Mouse (Mus musculus) midbrain, embryonic 12.5 days (tissue): Measurements from ENCODE around the gene Ube2e2. TPM values are rescaled to one million over a fixed set of nuclear protein-coding genes. Genes with fewer than 3 reads are reported as not detected.
"Not testable (repeated sequence)": the region's sequence is repeated elsewhere in the genome, so short reads cannot be mapped to it uniquely, and the experiment has no call there.

Experiments
- ATAC-seq: fragments of 200-750 bp; cut with Nextera tagmentation; 2 replicates; pipeline ENCODE4 v1.8.0; 2017; ENCODE audit warnings: low read depth, moderate TSS enrichment, moderate library complexity; ENCODE audit not compliant: low FRiP score
- H3K27ac ChIP-seq: fragments of 300-500 bp; sonication (generic); replicated peaks from 2 replicates; pipeline ENCODE4 v1.5.1; 2016; ENCODE audit warnings: mild to moderate bottlenecking
- H3K27me3 ChIP-seq: fragments of 300-500 bp; sonication (generic); 2 replicates; pipeline ENCODE4 v1.6.1; 2016; ENCODE audit warnings: mild to moderate bottlenecking
- H3K36me3 ChIP-seq: fragments of 300-500 bp; sonication (generic); 2 replicates; pipeline ENCODE4 v1.6.1; 2016
- H3K4me1 ChIP-seq: fragments of 300-500 bp; sonication (generic); 2 replicates; pipeline ENCODE4 v1.6.1; 2016
- H3K4me2 ChIP-seq: fragments of 300-500 bp; sonication (generic); replicated peaks from 2 replicates; pipeline ENCODE4 v1.6.1; 2016; ENCODE audit warnings: mild to moderate bottlenecking, moderate library complexity
- H3K4me3 ChIP-seq: fragments of 300-500 bp; sonication (generic); 2 replicates; pipeline ENCODE4 v1.5.1; 2016; ENCODE audit warnings: mild to moderate bottlenecking
- H3K9ac ChIP-seq: fragments of 300-500 bp; sonication (generic); replicated peaks from 2 replicates; pipeline ENCODE4 v1.6.1; 2016; ENCODE audit warnings: mild to moderate bottlenecking, moderate library complexity
- H3K9me3 ChIP-seq: fragments of 300-500 bp; sonication (generic); 2 replicates; pipeline ENCODE4 v1.6.1; 2016; ENCODE audit warnings: mild to moderate bottlenecking
- WGBS: fragments of 180-500 bp; shearing (Covaris S2); methylation state at CpG from one replicate; pipeline ENCODE4 v1.1.7; 2016; 5-methylcytosine and 5-hydroxymethylcytosine counted together
- polyA plus RNA-seq: library from polyadenylated mRNA; unstranded; fragments of >200 nt; fragmentation: Nextera tagmentation; extraction: Ambion mirVana; gene quantifications from 2 replicates; pipeline ENCODE4 v1.2.1, GENCODE M21; 2016

The Ube2e2 gene
- polyA plus RNA-seq, 1 experiment from 2014 or later: 69.1 TPM

DNA sequence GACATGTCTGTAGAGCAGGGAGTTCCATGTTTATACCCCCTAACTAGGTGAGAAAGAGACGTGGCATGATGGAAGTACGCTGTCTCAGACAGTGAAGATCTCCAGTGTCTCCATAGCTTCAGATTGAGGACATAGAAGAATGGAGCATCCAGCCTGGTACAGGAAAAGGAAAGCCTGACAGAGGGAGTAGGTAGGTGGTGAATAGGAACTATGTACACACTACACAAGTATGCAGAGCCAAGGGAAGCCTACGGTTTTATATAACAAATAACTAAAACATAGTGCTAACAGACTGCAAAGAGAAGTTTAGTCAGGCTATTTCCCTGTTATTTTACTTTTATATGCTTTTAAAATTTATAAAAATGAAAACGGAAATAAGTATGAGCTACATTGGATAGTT lies 312.3 kb downstream of the Ube2e2 start:
- Histone ChIP-seq H3K4me1 (no peaks in the 10 kb centered on the region), H3K36me3 (no peaks in the 10 kb centered on the region), H3K4me2 (no peak overlapping the region), H3K27me3 (no peaks in the 10 kb centered on the region), H3K9ac (no peak overlapping the region), H3K27ac (no peak overlapping the region), H3K9me3 (no peaks in the 10 kb centered on the region), H3K4me3 (no peak overlapping the region)
- WGBS: 93% methylated on average over 4 of the region's 4 CpGs
- no peak for ATAC-seq

DNA sequence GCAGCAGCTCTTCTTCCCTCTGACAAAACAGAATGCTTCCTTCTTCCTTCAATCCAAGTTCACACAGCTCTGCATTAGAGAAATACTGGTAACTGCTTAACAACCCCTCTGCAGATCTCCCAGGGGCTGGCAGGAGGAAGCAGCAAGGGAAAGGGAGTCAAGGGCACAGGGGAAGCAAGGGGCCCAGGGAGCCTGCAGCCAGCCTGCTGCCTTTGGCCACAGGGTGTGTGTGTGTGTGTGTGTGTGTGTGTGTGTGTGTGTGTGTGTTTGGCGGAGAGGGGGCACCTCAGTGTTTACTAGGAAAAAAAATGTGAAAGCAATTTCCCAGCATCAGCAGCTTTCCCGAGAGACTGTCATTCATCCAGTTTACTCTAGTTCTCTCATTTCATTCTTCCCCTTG lies 319.3 kb downstream of the Ube2e2 start:
- H3K36me3 ChIP-seq: no peaks in the 10 kb centered on the region
- peaks cover 18% of the 10 kb centered on the region for H3K4me1 ChIP-seq
- H3K9ac ChIP-seq: no peak overlapping the region
- H3K27me3 ChIP-seq: no peaks in the 10 kb centered on the region
- ATAC-seq: no peak
- no peak overlapping the region for H3K4me2 ChIP-seq
- no peak overlapping the region for H3K4me3 ChIP-seq
- no peaks in the 10 kb centered on the region for H3K9me3 ChIP-seq
- no peak overlapping the region for H3K27ac ChIP-seq
- WGBS: 65% methylated on average over 1 of the region's 2 CpGs

DNA sequence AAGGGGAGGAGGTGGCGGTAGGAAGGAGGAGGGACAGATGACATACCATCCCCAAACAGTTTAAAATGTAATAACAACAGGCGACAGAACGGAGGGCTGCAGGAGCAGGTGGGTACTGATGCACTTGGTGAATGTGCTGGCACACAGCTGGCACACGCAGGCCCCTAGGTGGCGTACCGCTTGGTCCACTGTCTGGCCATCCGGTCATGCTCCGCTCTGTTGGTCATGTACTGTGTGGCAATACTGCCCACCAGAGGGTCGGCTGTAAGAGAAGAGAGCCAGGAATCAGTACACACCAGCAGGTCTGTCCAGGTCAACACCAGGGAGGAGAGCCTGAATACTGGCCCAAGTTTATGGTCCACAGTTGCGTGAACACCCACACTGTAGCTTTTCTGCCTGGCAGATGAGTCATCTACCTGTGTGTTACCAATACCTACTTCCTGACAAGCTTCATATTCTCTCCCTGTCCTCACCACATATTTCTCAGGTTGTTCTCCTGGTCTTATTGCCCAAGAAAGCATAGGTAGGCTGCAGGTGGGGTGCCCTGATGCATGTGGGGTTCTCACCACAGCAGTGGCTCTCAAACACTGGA lies 319.8 kb downstream of the Ube2e2 start:
- no peaks in the 10 kb centered on the region for H3K9me3 ChIP-seq
- H3K36me3 ChIP-seq: no peaks in the 10 kb centered on the region
- no peak overlapping the region for H3K4me3 ChIP-seq
- 85% methylated on average over 10 of the region's 10 CpGs for WGBS
- no peaks in the 10 kb centered on the region for H3K27me3 ChIP-seq
- peaks cover 18% of the 10 kb centered on the region for H3K4me1 ChIP-seq
- H3K27ac ChIP-seq: no peak overlapping the region
- no peak overlapping the region for H3K9ac ChIP-seq
- ATAC-seq: peak; percentile 54; the same call in 1 of the 2 replicates
- H3K4me2 ChIP-seq: no peak overlapping the region

DNA sequence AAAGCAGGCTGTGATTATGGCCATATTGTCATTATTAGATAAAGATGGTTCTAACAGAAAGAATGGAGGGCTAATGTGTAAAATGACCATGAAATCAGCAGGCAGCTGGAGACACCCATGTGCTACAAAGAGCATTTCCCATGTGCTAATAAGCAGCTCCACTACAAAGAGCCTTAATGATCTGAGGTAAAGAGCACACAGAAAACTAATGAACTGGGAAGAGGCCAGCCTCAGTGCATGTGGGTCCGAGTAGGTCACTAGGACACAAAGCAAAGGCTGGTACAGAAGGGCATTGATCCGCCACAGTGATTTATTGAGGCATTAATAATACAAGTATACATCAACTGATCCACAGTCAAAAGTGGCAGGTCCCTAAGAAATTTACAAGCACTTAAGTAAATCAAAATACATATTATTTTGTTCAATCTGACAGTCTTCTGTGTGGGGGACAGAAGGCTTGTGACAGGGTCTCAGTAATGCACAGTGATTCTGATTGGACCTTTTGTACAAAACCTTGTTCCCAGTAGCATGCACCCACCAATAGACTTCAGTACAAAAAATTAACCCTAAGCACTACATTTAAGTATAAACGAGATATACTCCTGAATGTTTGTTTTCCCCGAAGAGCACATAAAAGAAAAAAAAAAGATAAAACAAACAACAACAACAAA lies 320.6 kb downstream of the Ube2e2 start:
- Histone ChIP-seq H3K27ac (peak overlapping the region; percentile 52; the same call in 1 of the 2 replicates), H3K4me3 (no peak overlapping the region), H3K9me3 (no peaks in the 10 kb centered on the region), H3K4me1 (peaks cover 18% of the 10 kb centered on the region), H3K36me3 (no peaks in the 10 kb centered on the region), H3K9ac (no peak overlapping the region), H3K4me2 (no peak overlapping the region), H3K27me3 (no peaks in the 10 kb centered on the region)
- 62% methylated on average over 4 of the region's 4 CpGs for WGBS
- ATAC-seq: peak; percentile 87

DNA sequence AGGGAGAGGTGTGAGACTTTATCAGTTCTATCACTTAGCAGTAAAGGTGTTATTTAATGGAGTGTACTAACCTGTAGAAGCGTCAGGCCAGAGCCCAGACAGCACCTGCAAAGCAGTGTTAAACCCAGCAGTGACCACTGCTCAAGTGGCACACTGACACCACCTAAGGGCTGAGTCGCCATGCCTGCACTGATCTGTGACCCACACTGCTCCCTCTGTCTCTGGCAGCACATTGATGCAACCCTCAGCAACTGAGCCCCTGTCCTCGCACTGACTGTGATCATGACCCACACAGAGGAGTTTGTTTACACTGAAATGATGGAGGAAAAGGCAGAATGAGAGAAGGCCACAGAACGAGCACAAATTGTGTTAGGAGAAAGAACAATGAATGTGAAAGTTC lies 321.2 kb downstream of the Ube2e2 start:
- H3K27ac ChIP-seq: peak overlapping the region; percentile 52; the same call in 1 of the 2 replicates
- WGBS: 46% methylated on average over 4 of the region's 4 CpGs

DNA sequence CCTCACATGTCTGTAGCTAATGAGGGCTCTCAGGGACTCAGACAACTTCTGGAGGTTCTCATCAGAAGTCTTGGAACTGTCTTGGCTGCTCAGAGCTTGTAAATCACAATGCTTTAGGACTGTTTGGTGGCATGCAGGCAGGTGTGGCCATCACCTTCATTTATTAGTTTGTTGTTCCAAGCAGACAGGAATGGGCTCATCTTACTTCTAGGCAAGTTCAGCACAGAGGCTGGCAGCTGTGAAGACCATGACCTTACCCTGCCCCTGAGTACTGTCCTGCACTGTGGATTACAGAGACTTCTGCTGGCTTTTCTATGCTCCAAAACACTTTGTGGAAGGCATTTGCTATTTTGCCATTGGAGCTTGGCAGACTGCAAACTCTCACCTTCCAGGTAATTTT lies 324.5 kb downstream of the Ube2e2 start:
- H3K9ac ChIP-seq: no peak overlapping the region
- no peak overlapping the region for H3K27ac ChIP-seq
- ATAC-seq: no peak
- no peaks in the 10 kb centered on the region for H3K9me3 ChIP-seq
- no peak overlapping the region for H3K4me3 ChIP-seq
- no peaks in the 10 kb centered on the region for H3K27me3 ChIP-seq
- no peaks in the 10 kb centered on the region for H3K36me3 ChIP-seq
- H3K4me1 ChIP-seq: peaks cover 17% of the 10 kb centered on the region
- H3K4me2 ChIP-seq: no peak overlapping the region

More for the DNA sequence above, 321.2 kb downstream of the Ube2e2 start:
- Histone ChIP-seq H3K36me3 (no peaks in the 10 kb centered on the region), H3K4me1 (peaks cover 18% of the 10 kb centered on the region), H3K4me3 (no peak overlapping the region), H3K9me3 (no peaks in the 10 kb centered on the region), H3K27me3 (no peaks in the 10 kb centered on the region), H3K4me2 (no peak overlapping the region), H3K9ac (no peak overlapping the region)
- peak; percentile 66 for ATAC-seq

DNA sequence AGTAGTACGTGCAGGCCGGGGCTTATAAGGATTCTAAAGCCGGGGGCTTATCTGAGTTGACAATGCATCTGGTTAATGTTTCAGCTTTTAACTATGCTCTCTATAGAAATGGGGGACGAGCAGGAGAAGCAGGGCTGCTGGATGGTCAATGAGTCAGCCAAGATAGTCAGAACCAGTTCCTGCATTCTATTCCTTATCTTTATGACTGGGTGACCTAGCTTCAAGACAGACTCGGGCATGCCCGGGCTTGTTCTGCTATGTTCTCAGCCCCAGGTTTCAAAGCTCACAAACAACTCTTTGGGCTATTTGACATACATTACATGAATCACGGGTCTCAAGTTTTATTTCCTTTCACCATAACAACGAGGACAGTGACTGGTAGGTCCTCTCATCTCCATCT lies 329.1 kb downstream of the Ube2e2 start:
- H3K9ac ChIP-seq, H3K4me2 ChIP-seq, ATAC-seq, H3K27ac ChIP-seq, H3K4me3 ChIP-seq, H3K27me3 ChIP-seq, H3K36me3 ChIP-seq, H3K4me1 ChIP-seq, H3K9me3 ChIP-seq: not testable (repeated sequence)
- 91% methylated on average over 8 of the region's 8 CpGs for WGBS

DNA sequence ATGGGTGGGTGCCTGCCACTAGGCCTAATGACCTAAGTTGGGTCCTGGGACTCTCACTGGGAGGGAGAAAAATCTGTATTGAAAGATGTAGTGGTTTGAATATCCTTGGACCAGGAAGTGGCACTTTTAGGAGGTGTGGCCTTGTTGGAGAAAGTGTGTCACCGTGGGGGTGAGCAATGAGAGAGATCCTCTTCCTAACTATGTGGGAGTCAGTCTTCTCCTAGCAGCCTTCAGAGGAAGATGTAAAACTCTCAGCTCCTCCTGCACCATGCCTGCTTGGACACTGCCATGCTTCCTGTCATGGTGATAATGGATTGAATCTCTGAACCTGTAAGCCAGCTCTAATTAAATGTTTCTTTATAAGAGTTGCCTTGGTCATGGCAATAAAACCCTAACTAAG lies 338.8 kb downstream of the Ube2e2 start:
- no peak overlapping the region for H3K4me3 ChIP-seq
- no peaks in the 10 kb centered on the region for H3K36me3 ChIP-seq
- H3K27me3 ChIP-seq: no peaks in the 10 kb centered on the region
- 62% methylated on average over 1 of the region's 1 CpGs for WGBS
- H3K4me2 ChIP-seq: no peak overlapping the region
- no peak for ATAC-seq
- no peak overlapping the region for H3K27ac ChIP-seq
- no peaks in the 10 kb centered on the region for H3K9me3 ChIP-seq
- no peak overlapping the region for H3K9ac ChIP-seq
- peaks cover 6% of the 10 kb centered on the region; the same call in 1 of the 2 replicates for H3K4me1 ChIP-seq

DNA sequence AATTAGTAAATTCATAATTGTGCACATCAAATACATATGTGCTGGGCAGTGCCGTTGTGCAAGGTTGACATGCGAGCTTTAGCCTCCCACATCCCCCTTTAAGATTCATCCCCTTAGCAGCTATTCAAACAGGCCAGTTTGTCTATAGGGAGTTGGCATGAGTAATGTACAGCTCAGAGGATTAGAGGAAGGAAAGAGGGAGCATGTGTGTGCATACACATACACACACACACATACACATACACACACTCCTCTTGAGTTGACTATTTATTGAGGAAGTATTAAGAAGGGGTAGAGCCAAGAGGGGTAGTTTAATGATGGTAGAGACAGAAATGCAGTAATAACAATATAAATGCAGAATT lies 339.5 kb downstream of the Ube2e2 start:
- no peak overlapping the region for H3K9ac ChIP-seq
- peaks cover 6% of the 10 kb centered on the region; the same call in 1 of the 2 replicates for H3K4me1 ChIP-seq
- H3K4me2 ChIP-seq: no peak overlapping the region
- H3K27ac ChIP-seq: no peak overlapping the region
- no peaks in the 10 kb centered on the region for H3K9me3 ChIP-seq
- no peak for ATAC-seq
- H3K36me3 ChIP-seq: no peaks in the 10 kb centered on the region
- H3K4me3 ChIP-seq: no peak overlapping the region
- H3K27me3 ChIP-seq: no peaks in the 10 kb centered on the region
- WGBS: 73% methylated on average over 2 of the region's 2 CpGs

DNA sequence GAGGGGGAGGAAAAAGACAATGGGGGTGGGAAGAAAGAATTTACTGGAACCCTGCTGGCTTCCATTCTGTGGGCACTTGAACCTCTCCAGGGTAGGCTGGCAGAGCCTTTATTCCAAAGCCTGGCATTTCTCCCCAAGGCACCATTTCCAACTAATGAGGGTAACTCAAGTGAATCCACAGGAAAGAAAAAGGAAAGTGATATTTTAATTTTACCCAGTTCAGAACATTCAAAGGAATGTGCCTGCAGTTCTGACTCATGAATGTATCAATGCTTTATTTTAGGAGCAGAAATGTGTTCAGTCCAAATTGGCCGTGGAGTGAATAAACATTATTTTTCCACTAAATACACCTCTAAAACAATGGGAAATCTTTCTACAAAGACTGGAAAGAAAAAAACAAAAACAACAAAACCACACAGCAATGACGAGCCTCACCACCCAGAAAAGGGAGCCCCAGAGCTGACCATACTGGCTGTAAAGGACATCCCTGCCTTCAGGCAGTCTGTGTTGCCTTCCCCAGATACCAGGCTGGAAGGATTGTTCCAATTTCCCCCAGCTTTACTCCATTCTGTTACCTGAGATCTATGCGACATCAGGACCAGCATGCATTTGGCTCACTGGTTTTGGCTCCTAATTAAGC lies 340.0 kb downstream of the Ube2e2 start:
- Histone ChIP-seq H3K4me1 (peaks cover 6% of the 10 kb centered on the region; the same call in 1 of the 2 replicates), H3K27me3 (no peaks in the 10 kb centered on the region), H3K4me2 (no peak overlapping the region), H3K4me3 (no peak overlapping the region), H3K27ac (no peak overlapping the region), H3K9me3 (no peaks in the 10 kb centered on the region), H3K9ac (no peak overlapping the region), H3K36me3 (no peaks in the 10 kb centered on the region)
- ATAC-seq: peak; percentile 47; the same call in 1 of the 2 replicates
- 64% methylated on average over 3 of the region's 3 CpGs for WGBS

DNA sequence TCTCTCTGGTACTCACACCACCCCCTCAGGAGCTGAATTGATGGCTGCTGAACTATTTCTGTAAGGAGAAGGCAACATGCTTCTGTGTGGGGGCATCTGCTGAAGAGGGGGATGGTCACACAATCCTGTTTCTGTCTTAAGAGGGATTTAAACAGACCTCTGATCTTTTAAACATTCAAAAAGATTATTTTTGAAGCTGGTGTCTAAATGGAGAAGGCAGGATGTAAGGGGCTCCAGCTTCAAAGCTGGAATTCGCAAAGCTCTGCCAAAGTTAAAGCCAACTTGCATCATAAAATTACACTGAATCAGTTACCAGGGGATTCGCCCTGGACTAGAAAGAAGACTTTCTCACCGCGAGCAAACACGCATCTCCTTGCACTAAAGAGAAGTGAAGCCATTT lies 346.5 kb downstream of the Ube2e2 start:
- WGBS: 56% methylated on average over 5 of the region's 5 CpGs
- no peak for ATAC-seq
- no peaks in the 10 kb centered on the region for H3K27me3 ChIP-seq
- H3K4me2 ChIP-seq: no peak overlapping the region
- no peak overlapping the region for H3K4me3 ChIP-seq
- H3K36me3 ChIP-seq: no peaks in the 10 kb centered on the region
- H3K9ac ChIP-seq: no peak overlapping the region
- H3K9me3 ChIP-seq: no peaks in the 10 kb centered on the region
- no peaks in the 10 kb centered on the region for H3K4me1 ChIP-seq
- H3K27ac ChIP-seq: no peak overlapping the region

DNA sequence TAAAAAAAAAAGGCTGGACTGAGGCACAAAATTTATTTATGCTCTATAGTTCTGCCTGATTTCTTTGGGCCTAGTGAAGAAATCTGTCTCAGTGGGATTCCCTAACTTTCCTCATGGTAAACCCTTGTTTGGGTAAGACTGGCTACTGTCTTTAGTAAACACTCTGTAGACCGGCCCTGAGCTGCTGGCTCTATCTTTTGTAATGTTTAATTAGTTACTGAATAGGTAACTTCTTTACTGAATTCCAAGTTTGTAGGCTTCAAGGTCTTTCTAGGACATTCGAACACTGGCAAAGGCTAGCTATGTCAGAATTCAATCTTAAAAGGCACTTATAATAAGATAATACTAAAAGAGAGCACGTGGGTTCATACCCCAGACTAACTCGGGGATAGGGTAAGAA lies 355.0 kb downstream of the Ube2e2 start:
- H3K9me3 ChIP-seq, H3K36me3 ChIP-seq, H3K9ac ChIP-seq, H3K4me2 ChIP-seq, H3K4me3 ChIP-seq, ATAC-seq, H3K27ac ChIP-seq, H3K4me1 ChIP-seq, H3K27me3 ChIP-seq: not testable (repeated sequence)
- WGBS: 80% methylated on average over 4 of the region's 4 CpGs
